Mouse (Mus musculus) bone marrow macrophage, adult 2 months (primary cell): ENCODE data around the gene Gm10100.
"Not testable (repeated sequence)": the region's sequence is repeated elsewhere in the genome, so short reads cannot be mapped to it uniquely, and the experiment has no call there.

Source experiments
- CTCF ChIP-seq: IDR thresholded peaks from 2 replicates; pipeline ENCODE4 v1.5.1; 2012; ENCODE audit warnings: low read depth, mild to moderate bottlenecking, low read length, moderate library complexity
- POLR2A ChIP-seq: IDR thresholded peaks from 2 replicates; pipeline ENCODE4 v1.6.1; 2012; ENCODE audit warnings: mild to moderate bottlenecking, low read depth, low read length, borderline replicate concordance

DNA sequence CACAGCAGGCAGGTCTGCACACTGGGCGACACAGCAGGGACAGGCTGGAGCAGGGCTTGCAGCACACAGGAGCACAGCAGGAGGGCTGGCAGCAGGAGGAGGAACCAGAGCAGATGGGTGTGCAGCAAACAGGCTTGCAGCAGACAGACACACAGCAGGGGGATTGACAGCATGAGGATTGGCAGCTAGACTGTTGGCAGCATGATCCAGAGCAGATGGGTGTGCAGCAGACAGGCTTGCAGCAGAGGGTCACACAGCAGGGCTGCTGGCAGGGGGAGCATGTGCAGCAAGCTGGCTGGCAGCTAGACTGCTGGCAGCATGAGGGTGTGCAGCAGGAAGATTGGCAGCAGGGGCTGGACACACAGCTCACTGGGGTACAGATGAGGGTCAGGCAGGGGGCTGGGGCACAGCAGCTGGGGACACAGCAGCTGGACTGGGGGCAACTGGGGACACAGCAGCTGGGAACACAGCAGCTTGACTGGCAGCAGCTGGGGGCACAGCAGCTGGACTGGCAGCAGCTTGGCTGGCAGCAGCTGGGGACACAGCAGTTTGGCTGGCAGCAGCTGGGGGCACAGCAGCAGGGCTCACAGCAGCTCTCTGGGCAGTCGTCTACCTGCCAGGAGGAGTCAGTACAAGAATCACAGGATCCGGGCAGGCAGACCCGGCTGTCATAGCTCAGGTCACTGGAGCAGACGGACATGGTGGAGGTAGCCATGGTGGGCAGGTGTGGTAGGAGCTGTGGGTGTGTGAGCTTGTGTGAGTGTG lies 15.8 kb downstream of the Gm10100 start, which contains the start of gene Gm18596:
- TF ChIP-seq POLR2A, CTCF: not testable (repeated sequence)
